Mouse (Mus musculus) forebrain, embryonic 12.5 days (tissue): ENCODE results near the gene Sorcs2. TPM values are rescaled to one million over a fixed set of nuclear protein-coding genes. Genes with fewer than 3 reads are reported as not detected.

Experiments
- ATAC-seq: fragments of 200-750 bp; cut with Nextera tagmentation; 2 replicates; pipeline ENCODE4 v1.8.0; 2017; ENCODE audit warnings: moderate TSS enrichment; ENCODE audit not compliant: low FRiP score
- H3K27ac ChIP-seq: fragments of 300-500 bp; sonication (generic); 2 replicates; pipeline ENCODE4 v1.5.1; 2016; ENCODE audit warnings: mild to moderate bottlenecking
- H3K27me3 ChIP-seq: fragments of 300-500 bp; sonication (generic); 2 replicates; pipeline ENCODE4 v1.6.1; 2016; ENCODE audit warnings: mild to moderate bottlenecking
- H3K36me3 ChIP-seq: fragments of 300-500 bp; sonication (generic); replicated peaks from 2 replicates; pipeline ENCODE4 v1.6.1; 2016; ENCODE audit warnings: mild to moderate bottlenecking
- H3K4me1 ChIP-seq: fragments of 300-500 bp; sonication (generic); 2 replicates; pipeline ENCODE4 v1.6.1; 2016
- H3K4me2 ChIP-seq: fragments of 300-500 bp; sonication (generic); 2 replicates; pipeline ENCODE4 v1.6.1; 2016; ENCODE audit warnings: mild to moderate bottlenecking, moderate library complexity
- H3K4me3 ChIP-seq: fragments of 300-500 bp; sonication (generic); replicated peaks from 2 replicates; pipeline ENCODE4 v1.5.1; 2016; ENCODE audit warnings: mild to moderate bottlenecking
- H3K9ac ChIP-seq: fragments of 300-500 bp; sonication (generic); 2 replicates; pipeline ENCODE4 v1.6.1; 2016; ENCODE audit warnings: mild to moderate bottlenecking
- H3K9me3 ChIP-seq: fragments of 300-500 bp; sonication (generic); 2 replicates; pipeline ENCODE4 v1.6.1; 2016
- WGBS: fragments of 180-500 bp; shearing (Covaris S2); methylation state at CpG from one replicate; pipeline ENCODE4 v1.1.7; 2016; 5-methylcytosine and 5-hydroxymethylcytosine counted together
- polyA plus RNA-seq: library from polyadenylated mRNA; unstranded; fragments of >200 nt; fragmentation: Nextera tagmentation; extraction: Ambion mirVana; gene quantifications from 2 replicates; pipeline ENCODE4 v1.2.1, GENCODE M21; 2016

Sorcs2 gene
- polyA plus RNA-seq, 1 experiment from 2014 or later: 11.0 TPM

DNA sequence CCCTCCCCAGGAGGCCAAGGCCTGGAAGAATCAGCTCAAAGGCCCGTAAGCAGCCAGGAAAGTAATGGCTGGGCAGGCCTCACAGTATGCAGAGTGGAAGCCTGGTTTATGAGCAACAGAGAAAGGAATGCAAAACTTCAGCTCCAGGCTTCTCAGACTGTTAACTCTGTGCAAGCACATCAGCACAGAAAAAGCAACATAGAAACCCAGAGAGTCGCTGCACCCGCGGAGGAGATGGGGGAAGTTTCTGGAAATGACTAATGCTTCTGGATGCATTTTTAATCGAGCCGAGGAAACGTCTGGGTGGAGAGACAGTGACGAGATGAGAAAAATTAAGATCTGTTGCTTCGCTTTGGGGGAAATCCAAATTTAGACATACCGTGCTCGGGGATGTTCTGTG is 171.6 kb downstream of the Sorcs2 start:
- H3K9ac ChIP-seq: no peak overlapping the region
- H3K27me3 ChIP-seq: no peaks in the 10 kb centered on the region
- no peak overlapping the region for H3K4me3 ChIP-seq
- no peak for ATAC-seq
- H3K4me1 ChIP-seq: peaks cover 58% of the 10 kb centered on the region
- 81% methylated on average over 11 of the region's 11 CpGs for WGBS
- H3K27ac ChIP-seq: 0 out of 2 replicates have a peak overlapping the region, but pooled peaks have one; percentile 50
- no peaks in the 10 kb centered on the region for H3K9me3 ChIP-seq
- H3K4me2 ChIP-seq: no peak overlapping the region
- no peaks in the 10 kb centered on the region for H3K36me3 ChIP-seq

DNA sequence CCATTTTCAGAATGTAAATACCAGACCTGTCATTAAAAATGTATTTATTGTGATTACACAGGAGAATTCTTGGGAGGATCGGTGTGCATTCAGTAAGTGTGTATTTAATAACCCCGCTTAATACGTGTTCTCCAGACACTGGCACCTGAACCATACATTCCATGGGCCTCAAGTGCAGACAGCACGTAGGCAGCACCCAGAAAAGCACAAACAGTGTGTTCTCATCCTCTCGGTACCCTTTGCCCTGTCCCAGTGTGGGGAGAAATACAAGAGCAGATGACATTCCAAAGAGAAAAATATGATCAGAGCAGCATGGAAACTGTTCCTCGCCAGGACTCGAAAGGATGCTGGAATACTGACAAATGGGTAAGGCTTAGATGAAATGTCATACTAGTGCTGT is 172.1 kb downstream of the Sorcs2 start:
- Histone ChIP-seq H3K27me3 (no peaks in the 10 kb centered on the region), H3K27ac (0 out of 2 replicates have a peak overlapping the region, but pooled peaks have one; percentile 50), H3K9me3 (no peaks in the 10 kb centered on the region), H3K4me1 (peaks cover 62% of the 10 kb centered on the region), H3K4me3 (no peak overlapping the region), H3K4me2 (no peak overlapping the region), H3K9ac (no peak overlapping the region), H3K36me3 (no peaks in the 10 kb centered on the region)
- 86% methylated on average over 7 of the region's 7 CpGs for WGBS
- no peak for ATAC-seq

DNA sequence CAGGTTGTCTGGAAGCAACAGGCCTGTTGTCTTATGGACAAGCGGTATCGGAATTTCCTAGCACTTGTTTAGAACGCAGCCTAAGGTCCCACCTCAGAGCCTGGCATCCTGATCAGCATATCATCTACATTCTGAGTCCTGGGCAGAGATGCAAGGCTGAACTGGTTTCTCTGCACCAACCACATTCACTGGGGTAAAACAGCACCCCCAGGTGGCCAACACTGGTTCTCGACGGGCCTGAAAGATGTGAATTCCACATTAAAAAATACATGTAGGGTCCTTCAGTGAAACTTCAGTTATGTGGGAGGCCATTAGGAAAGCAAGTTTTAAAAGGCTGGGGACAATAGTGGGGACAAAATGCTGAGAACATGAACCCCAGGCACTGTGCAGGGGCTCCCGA is 174.2 kb downstream of the Sorcs2 start:
- 58% methylated on average over 6 of the region's 6 CpGs for WGBS
- ATAC-seq: no peak
- Histone ChIP-seq H3K4me2 (no peak overlapping the region), H3K36me3 (no peaks in the 10 kb centered on the region), H3K4me3 (no peak overlapping the region), H3K9me3 (no peaks in the 10 kb centered on the region), H3K4me1 (peaks cover 51% of the 10 kb centered on the region), H3K27me3 (no peaks in the 10 kb centered on the region), H3K9ac (no peak overlapping the region), H3K27ac (no peak overlapping the region)

DNA sequence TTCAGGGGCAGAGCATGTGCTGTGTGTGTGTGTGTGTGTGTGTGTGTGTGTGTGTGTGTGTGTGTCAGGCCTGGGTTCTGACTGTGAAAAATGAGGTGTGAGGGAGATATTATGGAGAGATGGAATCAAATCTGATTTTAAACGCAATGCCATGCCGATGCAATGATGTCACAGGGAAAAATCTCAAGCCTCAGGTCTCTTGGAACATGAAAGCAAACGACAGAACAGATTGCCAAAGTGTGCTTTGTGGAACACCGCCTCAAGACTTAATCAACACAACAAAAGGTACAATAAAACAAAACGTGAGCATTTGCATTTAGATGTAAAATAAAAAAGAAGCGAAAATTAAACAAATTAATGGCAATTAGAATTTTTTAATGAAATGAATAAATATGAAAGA is 177.3 kb downstream of the Sorcs2 start:
- ATAC-seq: no peak
- Histone ChIP-seq H3K9me3 (0 out of 2 replicates have a peak, but pooled peaks cover 5% of the 10 kb centered on the region), H3K27me3 (no peaks in the 10 kb centered on the region), H3K4me3 (no peak overlapping the region), H3K4me1 (peaks cover 23% of the 10 kb centered on the region), H3K27ac (no peak overlapping the region), H3K4me2 (no peak overlapping the region), H3K9ac (no peak overlapping the region), H3K36me3 (no peaks in the 10 kb centered on the region)
- WGBS: 51% methylated on average over 6 of the region's 6 CpGs

DNA sequence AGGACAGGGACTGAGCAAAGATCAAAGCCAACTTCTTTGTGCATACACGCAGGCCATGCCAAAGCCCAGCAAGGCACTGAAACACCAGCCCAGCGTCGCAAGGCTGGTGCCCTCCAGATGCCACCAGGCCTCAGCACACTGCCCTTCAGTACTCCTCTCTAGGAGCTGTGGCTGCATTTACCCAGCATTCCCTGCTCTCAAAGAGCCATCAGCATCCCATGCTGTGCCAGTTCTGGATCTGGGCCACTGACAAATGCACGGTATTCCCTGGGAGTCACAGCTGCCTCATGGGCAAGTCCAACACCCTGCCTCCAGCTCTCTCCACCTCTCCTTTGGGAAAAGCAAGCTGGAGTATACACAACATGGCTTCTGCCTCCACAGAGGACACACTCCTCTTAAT is 177.8 kb downstream of the Sorcs2 start:
- ATAC-seq: no peak
- Histone ChIP-seq H3K27ac (no peak overlapping the region), H3K4me1 (peaks cover 23% of the 10 kb centered on the region), H3K27me3 (no peaks in the 10 kb centered on the region), H3K4me2 (no peak overlapping the region), H3K9me3 (0 out of 2 replicates have a peak, but pooled peaks cover 5% of the 10 kb centered on the region), H3K9ac (no peak overlapping the region), H3K4me3 (no peak overlapping the region), H3K36me3 (no peaks in the 10 kb centered on the region)
- WGBS: 85% methylated on average over 4 of the region's 4 CpGs

DNA sequence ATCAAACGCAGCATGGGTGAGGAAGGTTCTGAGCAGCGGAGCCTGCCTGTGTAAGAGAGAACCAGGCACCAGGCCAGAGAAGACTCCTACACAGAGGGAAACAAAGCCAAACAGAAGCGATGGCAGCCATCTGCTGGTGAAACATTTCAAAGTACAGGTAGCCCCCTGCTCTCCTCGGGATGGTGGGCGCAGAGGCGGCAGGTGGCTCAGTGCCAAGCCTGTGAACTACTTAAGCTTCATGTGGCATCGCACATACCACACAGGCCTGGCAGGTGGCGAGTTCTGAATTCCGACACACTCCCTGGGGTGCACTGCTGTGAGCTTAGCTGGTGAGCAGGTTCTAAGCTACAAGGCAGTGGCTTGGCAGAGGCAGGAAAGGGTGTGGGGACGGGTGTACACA is 184.6 kb downstream of the Sorcs2 start:
- Histone ChIP-seq H3K27me3 (no peaks in the 10 kb centered on the region), H3K27ac (no peak overlapping the region)
- no peak for ATAC-seq

DNA sequence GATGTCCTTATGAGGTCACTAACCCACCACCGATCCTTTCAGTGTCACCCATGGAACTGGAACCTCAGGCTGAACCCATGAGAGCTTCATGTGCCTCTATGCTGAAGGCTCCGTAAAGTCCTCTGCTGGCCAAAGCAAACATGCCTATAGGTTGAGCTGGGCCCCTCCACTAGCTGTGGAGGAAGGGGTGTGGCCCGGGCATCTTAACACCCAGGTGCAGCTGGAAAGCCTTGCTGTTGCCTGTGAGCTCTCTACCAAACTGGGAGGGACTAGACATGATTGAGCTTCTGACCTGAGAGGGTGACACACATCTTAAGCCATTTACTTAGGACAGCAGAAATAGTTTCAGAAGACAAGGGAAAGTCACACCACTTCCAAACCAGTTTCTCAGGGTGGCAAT is 189.1 kb downstream of the Sorcs2 start:
- Histone ChIP-seq H3K4me2 (no peak overlapping the region), H3K27me3 (no peaks in the 10 kb centered on the region), H3K4me3 (no peak overlapping the region), H3K4me1 (peaks cover 8% of the 10 kb centered on the region; the same call in 1 of the 2 replicates), H3K9ac (no peak overlapping the region), H3K27ac (no peak overlapping the region), H3K36me3 (no peaks in the 10 kb centered on the region), H3K9me3 (no peaks in the 10 kb centered on the region)
- no peak for ATAC-seq
- 91% methylated on average over 3 of the region's 3 CpGs for WGBS

More for the DNA sequence above, 184.6 kb downstream of the Sorcs2 start:
- H3K4me1 ChIP-seq: peaks cover 8% of the 10 kb centered on the region; the same call in 1 of the 2 replicates
- H3K4me3 ChIP-seq: no peak overlapping the region
- 86% methylated on average over 10 of the region's 10 CpGs for WGBS
- no peak overlapping the region for H3K4me2 ChIP-seq
- peaks cover 5% of the 10 kb centered on the region; the same call in 1 of the 2 replicates for H3K9me3 ChIP-seq
- no peak overlapping the region for H3K9ac ChIP-seq
- H3K36me3 ChIP-seq: no peaks in the 10 kb centered on the region

DNA sequence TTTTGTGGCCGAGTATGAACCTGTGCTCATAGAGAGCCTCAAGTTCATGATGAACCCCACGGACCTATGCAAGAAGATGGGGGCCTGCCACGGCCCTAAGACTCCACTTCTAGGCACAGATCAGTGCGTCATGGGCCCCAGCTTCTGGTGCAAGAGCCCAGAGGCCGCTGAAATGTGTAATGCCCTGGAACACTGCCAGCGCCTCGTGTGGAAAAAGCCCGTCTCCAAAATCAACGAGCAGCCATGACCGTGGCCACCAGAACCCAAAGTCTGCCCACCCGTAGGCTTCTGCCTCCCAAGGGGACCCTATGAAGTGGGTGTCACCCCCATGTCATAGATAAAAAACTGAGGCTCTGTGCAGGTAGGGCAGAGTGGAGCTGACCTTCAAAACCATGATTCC is 192.5 kb downstream of the Sorcs2 start:
- Histone ChIP-seq H3K9me3 (no peaks in the 10 kb centered on the region), H3K27me3 (no peaks in the 10 kb centered on the region), H3K4me3 (no peak overlapping the region), H3K27ac (no peak overlapping the region), H3K4me1 (0 out of 2 replicates have a peak, but pooled peaks cover 3% of the 10 kb centered on the region), H3K4me2 (no peak overlapping the region), H3K36me3 (no peaks in the 10 kb centered on the region), H3K9ac (no peak overlapping the region)
- ATAC-seq: no peak
- 88% methylated on average over 11 of the region's 11 CpGs for WGBS

DNA sequence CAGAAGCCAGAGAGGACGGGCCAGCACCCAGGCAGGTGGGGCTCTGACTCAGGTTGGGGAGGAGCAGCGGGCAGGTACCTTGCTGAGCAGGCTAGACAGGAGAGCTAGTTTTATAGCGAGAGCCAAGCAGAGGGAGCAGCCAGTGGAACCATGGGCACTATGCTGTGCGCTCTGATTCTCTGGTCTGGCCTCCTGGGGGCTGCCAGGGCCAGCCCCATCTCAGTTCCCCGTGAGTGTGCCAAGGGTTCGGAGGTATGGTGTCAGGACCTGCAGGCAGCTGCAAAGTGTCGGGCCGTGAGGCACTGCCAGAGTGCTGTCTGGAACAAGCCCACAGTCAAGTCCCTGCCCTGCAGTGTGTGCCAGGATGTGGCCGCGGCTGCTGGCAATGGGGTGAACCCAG is 194.0 kb downstream of the Sorcs2 start, which contains the start of gene Psapl1:
Gene Psapl1 (plus strand): TSS at position 106 of the 400 bp plus-strand sequence.
- Histone ChIP-seq H3K4me1 (0 out of 2 replicates have a peak, but pooled peaks cover 3% of the 10 kb centered on the region), H3K36me3 (no peaks in the 10 kb centered on the region), H3K4me2 (no peak within 1 kb of the TSS), H3K9me3 (no peaks in the 10 kb centered on the region), H3K27ac (no peak within 1 kb of the TSS), H3K27me3 (no peaks in the 10 kb centered on the region), H3K9ac (no peak within 1 kb of the TSS), H3K4me3 (no peak within 1 kb of the TSS)
- WGBS: 92% methylated on average over 10 of the region's 10 CpGs
- ATAC-seq: no peak

DNA sequence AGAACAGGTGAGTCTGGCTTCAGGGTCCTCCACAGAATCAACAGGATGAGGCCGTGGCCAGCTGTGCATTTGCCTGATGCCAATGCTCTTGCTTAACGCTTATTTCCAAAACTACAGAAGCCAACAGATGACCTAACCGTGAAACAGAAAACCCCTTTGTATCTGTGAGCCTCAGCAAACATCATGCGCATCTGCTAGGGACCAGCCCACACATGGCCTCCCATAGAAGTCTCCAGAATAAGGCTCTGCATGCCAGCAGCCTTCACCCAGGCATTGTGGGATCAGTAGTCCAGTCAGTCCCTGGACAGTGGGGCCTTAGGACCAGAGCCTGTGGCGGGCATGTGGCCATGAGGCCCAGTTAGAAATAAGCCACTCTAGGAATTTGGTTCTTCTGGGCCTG is 194.5 kb downstream of the Sorcs2 start:
- Histone ChIP-seq H3K9me3 (no peaks in the 10 kb centered on the region), H3K27ac (no peak overlapping the region), H3K9ac (no peak overlapping the region), H3K4me2 (no peak overlapping the region), H3K4me3 (no peak overlapping the region), H3K4me1 (0 out of 2 replicates have a peak, but pooled peaks cover 3% of the 10 kb centered on the region), H3K27me3 (no peaks in the 10 kb centered on the region), H3K36me3 (no peaks in the 10 kb centered on the region)
- 88% methylated on average over 5 of the region's 5 CpGs for WGBS
- no peak for ATAC-seq

DNA sequence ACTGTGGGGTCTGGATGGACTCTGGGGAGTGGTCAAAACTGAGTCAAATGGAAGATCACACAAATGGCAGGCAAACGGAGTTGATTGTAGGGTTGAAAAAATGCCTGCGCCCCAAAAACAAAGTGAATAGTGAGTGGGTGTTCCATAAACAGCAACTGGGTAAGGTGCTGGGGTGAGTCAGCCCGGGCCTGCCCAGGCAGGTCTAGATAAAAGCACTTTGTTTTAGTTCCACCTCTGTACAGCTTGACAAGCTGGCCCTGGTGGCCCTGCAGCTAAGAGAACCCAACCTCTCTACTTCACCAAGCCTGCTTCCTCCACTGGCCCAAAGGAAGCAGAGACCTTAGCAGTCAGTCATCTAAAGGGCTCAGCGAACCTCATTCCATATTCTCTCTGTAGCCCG is 195.2 kb downstream of the Sorcs2 start:
- H3K36me3 ChIP-seq: no peaks in the 10 kb centered on the region
- no peak for ATAC-seq
- H3K27ac ChIP-seq: no peak overlapping the region
- no peak overlapping the region for H3K4me3 ChIP-seq
- no peak overlapping the region for H3K9ac ChIP-seq
- 0 out of 2 replicates have a peak, but pooled peaks cover 3% of the 10 kb centered on the region for H3K4me1 ChIP-seq
- no peaks in the 10 kb centered on the region for H3K27me3 ChIP-seq
- no peak overlapping the region for H3K4me2 ChIP-seq
- no peaks in the 10 kb centered on the region for H3K9me3 ChIP-seq
- 79% methylated on average over 5 of the region's 5 CpGs for WGBS

DNA sequence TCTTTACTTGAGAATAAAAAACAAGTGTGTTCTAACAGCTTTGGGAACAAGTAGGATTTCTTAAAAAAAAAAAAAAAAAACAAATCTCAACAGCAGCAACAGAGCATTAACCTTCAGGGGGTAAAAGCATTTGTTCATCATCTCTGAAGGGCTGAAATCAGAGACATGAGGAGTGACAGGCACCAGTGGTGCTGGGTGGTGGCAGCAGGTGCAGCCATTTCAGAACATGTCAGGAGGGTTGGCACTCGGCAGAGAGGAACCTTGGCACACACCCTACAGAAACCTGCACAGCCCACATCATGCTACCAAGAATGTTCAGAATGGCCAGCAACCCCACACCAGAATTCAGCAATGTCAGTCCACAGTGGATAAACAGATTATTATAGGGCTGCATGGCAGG is 198.4 kb downstream of the Sorcs2 start:
- no peaks in the 10 kb centered on the region for H3K9me3 ChIP-seq
- H3K27me3 ChIP-seq: no peaks in the 10 kb centered on the region
- H3K27ac ChIP-seq: no peak overlapping the region
- no peak overlapping the region for H3K9ac ChIP-seq
- ATAC-seq: no peak
- H3K4me1 ChIP-seq: peaks cover 12% of the 10 kb centered on the region
- H3K36me3 ChIP-seq: no peaks in the 10 kb centered on the region
- H3K4me2 ChIP-seq: no peak overlapping the region
- WGBS: 83% methylated on average over 1 of the region's 1 CpGs
- H3K4me3 ChIP-seq: no peak overlapping the region

DNA sequence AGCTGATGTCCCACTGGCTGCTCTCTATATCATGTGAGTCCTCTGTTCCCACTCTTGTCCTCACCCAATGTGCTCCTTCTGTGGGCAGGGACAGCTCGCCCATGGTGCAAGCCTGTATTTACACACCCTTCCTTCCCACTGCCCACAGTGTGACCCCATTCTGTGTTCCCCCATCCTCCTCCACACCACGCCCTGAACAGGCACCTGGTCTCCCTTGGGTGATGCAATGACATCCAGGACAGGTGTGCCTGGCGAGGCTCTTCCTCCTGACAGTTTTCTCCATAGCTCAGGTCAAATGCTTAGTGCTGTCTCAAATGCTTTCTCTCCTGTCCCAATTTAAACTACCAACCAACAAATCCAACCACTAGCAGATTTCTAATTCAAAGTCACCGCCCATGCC is 202.5 kb downstream of the Sorcs2 start:
- no peak for ATAC-seq
- WGBS: 86% methylated on average over 4 of the region's 4 CpGs

More for the DNA sequence above, 202.5 kb downstream of the Sorcs2 start:
- no peaks in the 10 kb centered on the region for H3K9me3 ChIP-seq
- peaks cover 24% of the 10 kb centered on the region for H3K4me1 ChIP-seq
- H3K9ac ChIP-seq: no peak overlapping the region
- no peak overlapping the region for H3K27ac ChIP-seq
- H3K36me3 ChIP-seq: no peaks in the 10 kb centered on the region
- no peaks in the 10 kb centered on the region for H3K27me3 ChIP-seq
- H3K4me2 ChIP-seq: no peak overlapping the region
- no peak overlapping the region for H3K4me3 ChIP-seq
